Mouse (Mus musculus): Measurements from ENCODE around the gene Bcl2l2.

DNA sequence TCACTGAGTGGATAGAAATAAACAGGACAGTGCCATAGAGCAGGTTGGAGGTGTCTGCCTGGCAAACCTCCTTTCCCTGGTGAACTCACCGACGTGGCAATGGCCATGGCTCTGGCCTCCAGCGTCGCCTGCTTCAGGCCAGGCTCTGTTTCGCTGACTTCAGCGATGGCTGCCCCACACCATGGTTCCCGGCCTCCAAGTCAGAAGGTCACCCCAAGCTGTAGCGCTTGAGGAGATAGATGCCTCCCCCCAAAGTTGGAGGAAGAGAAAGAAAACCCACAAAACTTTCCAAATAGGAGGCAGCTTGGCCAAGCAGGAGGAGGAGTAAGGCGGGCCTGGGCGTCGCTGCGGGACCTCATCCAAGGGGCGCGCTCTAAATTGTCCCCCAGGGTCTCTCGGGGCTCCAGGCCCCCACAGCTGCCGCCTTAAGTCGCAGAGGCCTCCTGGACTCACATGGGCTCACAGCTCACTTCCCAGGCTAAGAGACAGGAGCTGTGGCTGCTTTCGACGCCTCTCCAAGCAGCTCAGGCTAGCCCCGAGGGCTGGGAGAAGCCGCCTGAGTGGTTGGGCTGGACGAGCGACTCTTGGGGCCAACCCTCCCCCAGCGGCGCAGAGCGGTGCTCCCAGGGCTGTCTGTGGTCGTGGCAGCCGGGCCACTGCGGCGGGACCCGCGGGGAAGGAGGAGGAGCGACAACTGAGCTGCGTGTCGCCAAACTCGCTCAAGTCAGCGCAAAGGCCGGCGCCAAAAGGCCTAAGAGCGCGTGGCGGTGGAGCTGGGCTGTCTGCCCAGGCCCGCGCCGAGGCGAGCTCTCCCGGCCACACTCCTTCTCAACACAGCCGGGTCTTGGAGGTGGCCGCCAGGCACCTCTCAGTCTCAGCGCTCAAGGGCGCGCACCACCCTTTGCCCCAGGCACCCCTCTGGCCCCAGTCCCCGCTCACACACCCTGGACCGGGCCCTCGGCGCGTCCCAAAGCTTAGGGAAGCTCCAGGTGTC is 42.5 kb downstream of the Bcl2l2 start, which contains the start of gene Efs:
- TF ChIP-seq CHD2 (IDR thresholded peaks at IDR 0.05; ENCODE audit: low read depth, low read length) (no peak), HCFC1 (IDR thresholded peaks at IDR 0.05; ENCODE audit: borderline replicate concordance, insufficient read depth, low read length) (no peak), MAFK (IDR thresholded peaks at IDR 0.05; ENCODE audit: insufficient read depth, low read depth, low read length) (no peak)

Measured in ES-E14 (cell line).